23 mouse cellular contexts compared by ENCODE assay signal in genomic region chr14:47646246-47646645, GRCm38 (mm10). TPM values are rescaled to one million over a fixed set of nuclear protein-coding genes. Genes with fewer than 3 reads are reported as not detected.
DNase-seq lines count a peak whose midpoint lies in the region; ATAC-seq lines count a peak whose summit lies in the region.
"Had no signal": no experiment of that assay in that cellular context is flagged by ENCODE, and none has a peak within 500 bp of the region (broad histone marks: within the 10 kb centered on the region; RNA-seq: fewer than 3 reads in every experiment).

No protein-coding gene starts in this region.

- no peak for ATAC-seq in heart, embryonic 15.5 days (replicated peaks; ENCODE audit: insufficient number of reproducible peaks, insufficient read depth, low FRiP score, low read depth)
- ATAC-seq: forebrain, embryonic 15.5 days; inflammation-experienced regulatory T-cells, adult 6 months; liver, postnatal 0 days had no signal

- H3K9ac ChIP-seq in heart, embryonic 15.5 days, result no peak overlapping the region
- H3K9ac ChIP-seq: embryonic facial prominence, embryonic 13.5 days; forebrain, embryonic 15.5 days; liver, postnatal 0 days had no signal

- no peak overlapping the region for H3K27ac ChIP-seq in heart, embryonic 15.5 days
- H3K27ac ChIP-seq: embryonic facial prominence, embryonic 13.5 days; forebrain, embryonic 15.5 days; left cerebral cortex, adult 2 months; limb, embryonic 10.5 days had no signal

- WGBS in heart, embryonic 15.5 days, result 40% methylated on average over 5 of the region's 5 CpGs

- H3K4me1 ChIP-seq in heart, embryonic 15.5 days (replicated peaks), result peaks cover 20% of the 10 kb centered on the region

- peak; percentile 60 for DNase-seq in adrenal gland, postnatal 14 days
- no peak for DNase-seq in adrenal gland, postnatal 4 days (ENCODE audit: low spot score in 2 of 2)
- no peak for DNase-seq in heart, adult 9 months (ENCODE audit: low spot score in 2 of 2)
- DNase-seq in kidney, postnatal 4 days, result peak; percentile 26 to 36
- DNase-seq in kidney, adult 11 months, result no peak
- peak; percentile 29 for DNase-seq in adrenal gland, postnatal 25 days
- no peak for DNase-seq in right cerebral cortex, adult 18-20 months
- DNase-seq: cerebellum, adult 8-10 months; kidney, adult 8-10 months; kidney, postnatal 36 days; layer of hippocampus, adult 9-11 months; liver, postnatal 0 days; lung, postnatal 4 days; retina, postnatal 1 day; right cerebral cortex, postnatal 4 days; thymus, adult 2 months had no signal

- H3K4me2 ChIP-seq in heart, embryonic 15.5 days, result 0 out of 2 replicates have a peak overlapping the region, but pooled peaks have one; percentile 9
- H3K4me2 ChIP-seq: embryonic facial prominence, embryonic 13.5 days; forebrain, embryonic 15.5 days had no signal

- no peak overlapping the region for H3K4me3 ChIP-seq in heart, embryonic 15.5 days
- H3K4me3 ChIP-seq: embryonic facial prominence, embryonic 13.5 days; forebrain, embryonic 15.5 days; left cerebral cortex, adult 2 months; limb, embryonic 10.5 days had no signal

- H3K36me3 ChIP-seq in heart, embryonic 15.5 days, result no peaks in the 10 kb centered on the region
- H3K36me3 ChIP-seq: embryonic facial prominence, embryonic 13.5 days; forebrain, embryonic 15.5 days; limb, embryonic 10.5 days had no signal

- H3K9me3 ChIP-seq in heart, embryonic 15.5 days (replicated peaks), result no peaks in the 10 kb centered on the region
- H3K9me3 ChIP-seq: embryonic facial prominence, embryonic 13.5 days; forebrain, embryonic 15.5 days; limb, embryonic 10.5 days had no signal

- H3K27me3 ChIP-seq in heart, embryonic 15.5 days, result no peaks in the 10 kb centered on the region
- H3K27me3 ChIP-seq: CH12.LX; embryonic facial prominence, embryonic 13.5 days; forebrain, embryonic 15.5 days had no signal

RNA-seq across cellular contexts. Expression of gene Ktn1, which starts 2.0 kb away (rescaled TPM):
- 53.5 and 67.5 TPM in 2 replicates for total RNA-seq in adrenal gland, postnatal 14 days (2021)
- total RNA-seq in adrenal gland, postnatal 4 days (2021), result 10 to 100 TPM; 86.4 to 89.8 TPM
- polyA plus RNA-seq in heart, embryonic 15.5 days (2015; fragmentation: Nextera tagmentation; extraction: Ambion mirVana), result 55.8 and 82.7 TPM in 2 replicates
- 58.6 and 76.6 TPM in 2 replicates for total RNA-seq in adrenal gland, postnatal 25 days (2021)

Comparison
In these comparisons a context has a peak if more than half of its experiments do, and no peak if none do; other contexts are left out.
1. DNase-seq: peak in adrenal gland, postnatal 14 days (single experiment), kidney, postnatal 4 days (2 of 2) and adrenal gland, postnatal 25 days (single experiment); none in adrenal gland, postnatal 4 days (0 of 2), heart, adult 9 months (0 of 2), kidney, adult 11 months (single experiment) and right cerebral cortex, adult 18-20 months (single experiment).